ENCODE assay signal across 21 mouse cellular contexts in genomic region chr7:74488141-74488540, GRCm38 (mm10).
"Had no signal": no experiment of that assay in that cellular context is flagged by ENCODE, and none has a peak within 500 bp of the region (broad histone marks: within the 10 kb centered on the region; RNA-seq: fewer than 3 reads in every experiment).

No protein-coding gene starts in this region.

- H3K4me3 ChIP-seq: lung, embryonic 15.5 days; megakaryocyte, embryonic 14.5 days; midbrain, embryonic 13.5 days; midbrain, embryonic 15.5 days; neural tube, embryonic 13.5 days; neural tube, embryonic 15.5 days had no signal

- H3K4me1 ChIP-seq: midbrain, embryonic 13.5 days; midbrain, embryonic 15.5 days; neural tube, embryonic 15.5 days had no signal

- H3K36me3 ChIP-seq: lung, embryonic 15.5 days; midbrain, embryonic 13.5 days; midbrain, embryonic 15.5 days; neural tube, embryonic 13.5 days; neural tube, embryonic 15.5 days had no signal

- H3K27ac ChIP-seq: lung, embryonic 15.5 days; macrophage; midbrain, embryonic 13.5 days; midbrain, embryonic 15.5 days; neural tube, embryonic 13.5 days; neural tube, embryonic 15.5 days had no signal

- H3K9ac ChIP-seq: liver, postnatal 0 days; lung, embryonic 15.5 days; midbrain, embryonic 13.5 days; midbrain, embryonic 15.5 days; neural tube, embryonic 13.5 days; neural tube, embryonic 15.5 days had no signal

- H3K27me3 ChIP-seq: lung, embryonic 15.5 days; megakaryocyte, embryonic 14.5 days; midbrain, embryonic 13.5 days; midbrain, embryonic 15.5 days; neural tube, embryonic 13.5 days; neural tube, embryonic 15.5 days had no signal

- H3K9me3 ChIP-seq: lung, embryonic 15.5 days; megakaryocyte, embryonic 14.5 days; midbrain, embryonic 13.5 days; midbrain, embryonic 15.5 days; neural tube, embryonic 13.5 days; neural tube, embryonic 15.5 days had no signal

- ATAC-seq: liver, postnatal 0 days; lung, postnatal 0 days; midbrain, embryonic 13.5 days; midbrain, embryonic 15.5 days had no signal

- DNase-seq: liver, postnatal 0 days; lung, adult 2 months; lung, postnatal 14 days; lung, postnatal 36 days; retina, postnatal 1 day; right cerebral cortex, adult 18-20 months; right cerebral cortex, postnatal 25 days; right cerebral cortex, postnatal 4 days; spleen, adult 18-20 months; thymus, adult 18-20 months; thymus, postnatal 14 days; thymus, postnatal 36 days had no signal

- H3K4me2 ChIP-seq: lung, embryonic 15.5 days; midbrain, embryonic 11.5 days; midbrain, embryonic 13.5 days; midbrain, embryonic 15.5 days; neural tube, embryonic 13.5 days; neural tube, embryonic 15.5 days had no signal
